8 mouse cellular contexts compared by ENCODE assay signal in genomic region chr17:33931159-33931866, GRCm38 (mm10). TPM values are rescaled to one million over a fixed set of nuclear protein-coding genes. Genes with fewer than 3 reads are reported as not detected.
DNase-seq lines count a peak whose midpoint lies in the region; ATAC-seq and TF ChIP-seq lines count a peak whose summit lies in the region.

No protein-coding gene starts in this region.

- no peak for TF ChIP-seq CTCF in layer of hippocampus, adult 2 months (conservative IDR thresholded peaks at IDR 0.05)
- no peak for TF ChIP-seq CTCF in bone marrow macrophage, adult 2 months (IDR thresholded peaks at IDR 0.05; ENCODE audit: low read depth, low read length)

- peaks cover 40% of the 10 kb centered on the region for H3K36me3 ChIP-seq in hindbrain, embryonic 12.5 days
- no peaks in the 10 kb centered on the region for H3K36me3 ChIP-seq in midbrain, embryonic 11.5 days (ENCODE audit: control insufficient read depth, insufficient read depth, low read length)

- no peak for DNase-seq in layer of hippocampus, adult 2 months (ENCODE audit: low spot score in 2 of 2)
- no peak for DNase-seq in layer of hippocampus, postnatal 14 days (ENCODE audit: low spot score in 2 of 2)
- no peak for DNase-seq in midbrain, embryonic 11.5 days (ENCODE audit: low spot score, missing footprints)
- DNase-seq in frontal cortex, postnatal 25 days (ENCODE audit: low spot score in 2 of 2), result no peak
- no peak for DNase-seq in c-Kit-positive CD71-positive TER-119-positive erythroid progenitor cells, embryonic 14.5 days (ENCODE audit: low spot score)
- no peak for DNase-seq in urinary bladder, postnatal 14 days (ENCODE audit: low spot score)

- peaks cover 6% of the 10 kb centered on the region for H3K4me1 ChIP-seq in bone marrow macrophage, adult 2 months (ENCODE audit: control insufficient read depth, insufficient read depth, low read length)
- H3K4me1 ChIP-seq in hindbrain, embryonic 12.5 days, result peaks cover 25% of the 10 kb centered on the region
- H3K4me1 ChIP-seq in midbrain, embryonic 11.5 days (ENCODE audit: control insufficient read depth, insufficient read depth, low read length), result peaks cover 15% of the 10 kb centered on the region

- peak overlapping the region; percentile 94 for H3K9ac ChIP-seq in hindbrain, embryonic 12.5 days
- H3K9ac ChIP-seq in midbrain, embryonic 11.5 days (ENCODE audit: low read length), result peak overlapping the region; percentile 88

- WGBS in hindbrain, embryonic 12.5 days, result 40% methylated on average over 18 of the region's 18 CpGs
- WGBS in midbrain, embryonic 11.5 days, result 35% methylated on average over 18 of the region's 18 CpGs

- peak overlapping the region; percentile 96 for H3K27ac ChIP-seq in layer of hippocampus, adult 2 months
- H3K27ac ChIP-seq in bone marrow macrophage, adult 2 months (ENCODE audit: insufficient read depth, low read depth, low read length), result peak overlapping the region; percentile 100
- no peak overlapping the region for H3K27ac ChIP-seq in hindbrain, embryonic 12.5 days
- no peak overlapping the region for H3K27ac ChIP-seq in midbrain, embryonic 11.5 days (ENCODE audit: low read depth, low read length)

- TF ChIP-seq POLR2A in bone marrow macrophage, adult 2 months (IDR thresholded peaks at IDR 0.05; ENCODE audit: borderline replicate concordance, low read depth, low read length), result no peak

- peak overlapping the region; percentile 77 for H3K4me3 ChIP-seq in layer of hippocampus, adult 2 months
- H3K4me3 ChIP-seq in bone marrow macrophage, adult 2 months (ENCODE audit: insufficient read depth, low read length), result peak overlapping the region; percentile 96
- H3K4me3 ChIP-seq in hindbrain, embryonic 12.5 days, result peak overlapping the region; percentile 87
- H3K4me3 ChIP-seq in midbrain, embryonic 11.5 days (ENCODE audit: low read depth, low read length), result peak overlapping the region; percentile 87

- H3K4me2 ChIP-seq in hindbrain, embryonic 12.5 days (replicated peaks), result peak overlapping the region; percentile 98
- peak overlapping the region; percentile 89 for H3K4me2 ChIP-seq in midbrain, embryonic 11.5 days

- no peaks in the 10 kb centered on the region for H3K9me3 ChIP-seq in hindbrain, embryonic 12.5 days (replicated peaks)
- H3K9me3 ChIP-seq in midbrain, embryonic 11.5 days (ENCODE audit: control insufficient read depth, low read length), result no peaks in the 10 kb centered on the region

- ATAC-seq in hindbrain, embryonic 12.5 days (ENCODE audit: low FRiP score), result no peak
- no peak for ATAC-seq in midbrain, embryonic 11.5 days (ENCODE audit: low FRiP score)

- no peaks in the 10 kb centered on the region for H3K27me3 ChIP-seq in hindbrain, embryonic 12.5 days
- H3K27me3 ChIP-seq in midbrain, embryonic 11.5 days (ENCODE audit: control insufficient read depth, insufficient read depth, low read length), result no peaks in the 10 kb centered on the region

RNA-seq across cellular contexts. Expression of gene Rgl2, which starts 2.0 kb away (rescaled TPM):
- 10 to 100 TPM; 68.9 to 76.4 TPM for total RNA-seq in layer of hippocampus, adult 2 months (2021)
- 10 to 100 TPM; 67.0 to 68.9 TPM for total RNA-seq in layer of hippocampus, postnatal 14 days (2021)
- polyA plus RNA-seq in bone marrow macrophage, adult 2 months (2012; ENCODE audit: insufficient read depth, insufficient read length, missing spikeins), result 209 and 216 TPM in 2 replicates
- polyA plus RNA-seq in hindbrain, embryonic 12.5 days (2016; fragmentation: Nextera tagmentation; extraction: Ambion mirVana), result 63.1 and 64.1 TPM in 2 replicates
- 29.3 and 33.6 TPM in 2 replicates for polyA plus RNA-seq in midbrain, embryonic 11.5 days (2014; fragmentation: Nextera tagmentation; extraction: Ambion mirVana)

RNA-seq across cellular contexts. Expression of gene Pfdn6, which starts 8.8 kb away (rescaled TPM):
- 10 to 100 TPM; 86.5 to 97.4 TPM for total RNA-seq in layer of hippocampus, adult 2 months (2021)
- total RNA-seq in layer of hippocampus, postnatal 14 days (2021), result 10 to 100 TPM; 89.3 to 93.4 TPM
- 54.1 and 54.9 TPM in 2 replicates for polyA plus RNA-seq in bone marrow macrophage, adult 2 months (2012; ENCODE audit: insufficient read depth, insufficient read length, missing spikeins)
- 173 and 180 TPM in 2 replicates for polyA plus RNA-seq in hindbrain, embryonic 12.5 days (2016; fragmentation: Nextera tagmentation; extraction: Ambion mirVana)
- 206 and 208 TPM in 2 replicates for polyA plus RNA-seq in midbrain, embryonic 11.5 days (2014; fragmentation: Nextera tagmentation; extraction: Ambion mirVana)

RNA-seq across cellular contexts. Expression of gene Wdr46, which starts 9.1 kb away (rescaled TPM):
- total RNA-seq in layer of hippocampus, adult 2 months (2021), result 10 to 100 TPM; 14.5 to 18.9 TPM
- 10 to 100 TPM; 17.5 to 18.5 TPM for total RNA-seq in layer of hippocampus, postnatal 14 days (2021)
- polyA plus RNA-seq in bone marrow macrophage, adult 2 months (2012; ENCODE audit: insufficient read depth, insufficient read length, missing spikeins), result 10.1 and 10.2 TPM in 2 replicates
- polyA plus RNA-seq in hindbrain, embryonic 12.5 days (2016; fragmentation: Nextera tagmentation; extraction: Ambion mirVana), result 37.1 and 38.8 TPM in 2 replicates
- 27.4 and 28.9 TPM in 2 replicates for polyA plus RNA-seq in midbrain, embryonic 11.5 days (2014; fragmentation: Nextera tagmentation; extraction: Ambion mirVana)

RNA-seq across cellular contexts. Expression of gene Zbtb22, which starts 15.6 kb away (rescaled TPM):
- 10 to 100 TPM; 31.4 to 31.8 TPM for total RNA-seq in layer of hippocampus, adult 2 months (2021)
- total RNA-seq in layer of hippocampus, postnatal 14 days (2021), result 10 to 100 TPM; 30.5 to 34.0 TPM
- polyA plus RNA-seq in bone marrow macrophage, adult 2 months (2012; ENCODE audit: insufficient read depth, insufficient read length, missing spikeins), result 21.8 and 24.0 TPM in 2 replicates
- 21.7 and 25.5 TPM in 2 replicates for polyA plus RNA-seq in hindbrain, embryonic 12.5 days (2016; fragmentation: Nextera tagmentation; extraction: Ambion mirVana)
- 8.0 and 9.4 TPM in 2 replicates for polyA plus RNA-seq in midbrain, embryonic 11.5 days (2014; fragmentation: Nextera tagmentation; extraction: Ambion mirVana)

RNA-seq across cellular contexts. Expression of gene Tapbp, which starts 15.6 kb away (rescaled TPM):
- total RNA-seq in layer of hippocampus, adult 2 months (2021), result 10 to 100 TPM; 30.2 to 40.1 TPM
- total RNA-seq in layer of hippocampus, postnatal 14 days (2021), result 10 to 100 TPM; 27.4 to 34.4 TPM
- polyA plus RNA-seq in bone marrow macrophage, adult 2 months (2012; ENCODE audit: insufficient read depth, insufficient read length, missing spikeins), result 389 and 454 TPM in 2 replicates
- 23.9 and 27.6 TPM in 2 replicates for polyA plus RNA-seq in hindbrain, embryonic 12.5 days (2016; fragmentation: Nextera tagmentation; extraction: Ambion mirVana)
- 13.6 and 14.8 TPM in 2 replicates for polyA plus RNA-seq in midbrain, embryonic 11.5 days (2014; fragmentation: Nextera tagmentation; extraction: Ambion mirVana)

Comparison
In these comparisons a context has a peak if more than half of its experiments do, and no peak if none do; other contexts are left out.
1. H3K27ac ChIP-seq: peak in layer of hippocampus, adult 2 months (single experiment) and bone marrow macrophage, adult 2 months (single experiment); none in hindbrain, embryonic 12.5 days (single experiment) and midbrain, embryonic 11.5 days (single experiment).
2. Peak in every context shown above with its lines, with median percentiles within 50 percentile points of each other: H3K4me3 ChIP-seq.